Mouse (Mus musculus): Measurements from ENCODE around the gene Bcl7b. TPM values are rescaled to one million over a fixed set of nuclear protein-coding genes. Genes with fewer than 3 reads are reported as not detected.

The Bcl7b gene
- total and polyA plus RNA-seq, 2 experiments from 2014 or later = 18.5 to 32.5 TPM

- H3K4me1 ChIP-seq (ENCODE audit: insufficient read depth, low read length) = no peaks in the 10 kb centered on the region
- peak; percentile 32 for ATAC-seq
- DNase-seq (ENCODE audit: low spot score) = peak; percentile 37
- no peaks in the 10 kb centered on the region for H3K9me3 ChIP-seq (ENCODE audit: low read length)
- H3K9ac ChIP-seq (replicated peaks; ENCODE audit: low read length) = no peak overlapping the region
- no peak overlapping the region for H3K4me3 ChIP-seq (ENCODE audit: low read length)
- H3K36me3 ChIP-seq (ENCODE audit: insufficient read depth, low read length) = peaks cover 55% of the 10 kb centered on the region
- H3K27ac ChIP-seq = 0 out of 2 replicates have a peak overlapping the region, but pooled peaks have one; percentile 51
- WGBS = 78% methylated on average over 4 of the region's 4 CpGs
- TF ChIP-seq CTCF (IDR thresholded peaks at IDR 0.05; ENCODE audit: low read depth) = no peak
- H3K4me2 ChIP-seq (ENCODE audit: low read depth, low read length) = no peak overlapping the region
- H3K27me3 ChIP-seq (ENCODE audit: insufficient read depth, low read length) = no peaks in the 10 kb centered on the region
These were observed 10.9 kb downstream of the Bcl7b start for GRCm38 (mm10) chr5:135178996-135179395.

GRCm38 (mm10) chr5:135179616-135180015 is 11.5 kb downstream of the Bcl7b start:
- ATAC-seq (no peak), DNase-seq (ENCODE audit: low spot score) (no peak)
- H3K9me3 ChIP-seq (ENCODE audit: low read length) = no peaks in the 10 kb centered on the region
- no peak overlapping the region for H3K4me3 ChIP-seq (ENCODE audit: low read length)
- H3K36me3 ChIP-seq (ENCODE audit: insufficient read depth, low read length) = peaks cover 52% of the 10 kb centered on the region
- no peak for TF ChIP-seq CTCF (IDR thresholded peaks at IDR 0.05; ENCODE audit: low read depth)
- H3K27me3 ChIP-seq (ENCODE audit: insufficient read depth, low read length) = no peaks in the 10 kb centered on the region
- H3K9ac ChIP-seq (replicated peaks; ENCODE audit: low read length) = no peak overlapping the region
- 95% methylated on average over 6 of the region's 7 CpGs for WGBS
- no peak overlapping the region for H3K27ac ChIP-seq
- H3K4me2 ChIP-seq (ENCODE audit: low read depth, low read length) = no peak overlapping the region
- H3K4me1 ChIP-seq (ENCODE audit: insufficient read depth, low read length) = no peaks in the 10 kb centered on the region

GRCm38 (mm10) chr5:135180796-135181195 is 12.7 kb downstream of the Bcl7b start:
- 94% methylated on average over 14 of the region's 14 CpGs for WGBS
- Histone ChIP-seq H3K4me2 (ENCODE audit: low read depth, low read length) (no peak overlapping the region), H3K4me3 (ENCODE audit: low read length) (no peak overlapping the region), H3K27ac (no peak overlapping the region), H3K4me1 (ENCODE audit: insufficient read depth, low read length) (no peaks in the 10 kb centered on the region), H3K9me3 (ENCODE audit: low read length) (no peaks in the 10 kb centered on the region), H3K36me3 (ENCODE audit: insufficient read depth, low read length) (peaks cover 50% of the 10 kb centered on the region), H3K9ac (replicated peaks; ENCODE audit: low read length) (no peak overlapping the region), H3K27me3 (ENCODE audit: insufficient read depth, low read length) (no peaks in the 10 kb centered on the region)
- TF ChIP-seq CTCF (IDR thresholded peaks at IDR 0.05; ENCODE audit: low read depth) = no peak
- no peak for ATAC-seq
- DNase-seq (ENCODE audit: low spot score) = no peak

GRCm38 (mm10) chr5:135181776-135182175 is 13.7 kb downstream of the Bcl7b start:
- ATAC-seq = no peak
- DNase-seq (ENCODE audit: low spot score) = no peak
- 63% methylated on average over 6 of the region's 6 CpGs for WGBS
- Histone ChIP-seq H3K36me3 (ENCODE audit: insufficient read depth, low read length) (peaks cover 47% of the 10 kb centered on the region), H3K4me2 (ENCODE audit: low read depth, low read length) (no peak overlapping the region), H3K4me1 (ENCODE audit: insufficient read depth, low read length) (no peaks in the 10 kb centered on the region), H3K4me3 (ENCODE audit: low read length) (no peak overlapping the region), H3K9ac (replicated peaks; ENCODE audit: low read length) (no peak overlapping the region), H3K9me3 (ENCODE audit: low read length) (no peaks in the 10 kb centered on the region), H3K27ac (no peak overlapping the region), H3K27me3 (ENCODE audit: insufficient read depth, low read length) (no peaks in the 10 kb centered on the region)
- no peak for TF ChIP-seq CTCF (IDR thresholded peaks at IDR 0.05; ENCODE audit: low read depth)

- Histone ChIP-seq H3K4me1 (ENCODE audit: insufficient read depth, low read length) (no peaks in the 10 kb centered on the region), H3K36me3 (ENCODE audit: insufficient read depth, low read length) (peaks cover 36% of the 10 kb centered on the region), H3K4me2 (ENCODE audit: low read depth, low read length) (no peak overlapping the region), H3K27me3 (ENCODE audit: insufficient read depth, low read length) (no peaks in the 10 kb centered on the region), H3K9ac (replicated peaks; ENCODE audit: low read length) (no peak overlapping the region), H3K27ac (peak overlapping the region; percentile 20; the same call in 1 of the 2 replicates), H3K4me3 (ENCODE audit: low read length) (no peak overlapping the region), H3K9me3 (ENCODE audit: low read length) (no peaks in the 10 kb centered on the region)
- TF ChIP-seq CTCF (IDR thresholded peaks at IDR 0.05; ENCODE audit: low read depth) = no peak
- 57% methylated on average over 8 of the region's 8 CpGs for WGBS
- no peak for DNase-seq (ENCODE audit: low spot score)
- no peak for ATAC-seq
These were observed 15.2 kb downstream of the Bcl7b start for GRCm38 (mm10) chr5:135183131-135183861.

GRCm38 (mm10) chr5:135185016-135185415 is 16.9 kb downstream of the Bcl7b start:
- Histone ChIP-seq H3K27me3 (ENCODE audit: insufficient read depth, low read length) (no peaks in the 10 kb centered on the region), H3K36me3 (ENCODE audit: insufficient read depth, low read length) (peaks cover 24% of the 10 kb centered on the region), H3K4me3 (ENCODE audit: low read length) (no peak overlapping the region), H3K9ac (replicated peaks; ENCODE audit: low read length) (no peak overlapping the region), H3K4me1 (ENCODE audit: insufficient read depth, low read length) (peaks cover 16% of the 10 kb centered on the region), H3K27ac (no peak overlapping the region), H3K4me2 (ENCODE audit: low read depth, low read length) (no peak overlapping the region), H3K9me3 (ENCODE audit: low read length) (no peaks in the 10 kb centered on the region)
- 96% methylated on average over 3 of the region's 3 CpGs for WGBS
- TF ChIP-seq CTCF (IDR thresholded peaks at IDR 0.05; ENCODE audit: low read depth) = no peak
- DNase-seq (ENCODE audit: low spot score) (no peak), ATAC-seq (no peak)

- Histone ChIP-seq H3K9ac (replicated peaks; ENCODE audit: low read length) (no peak overlapping the region), H3K9me3 (ENCODE audit: low read length) (no peaks in the 10 kb centered on the region), H3K27ac (no peak overlapping the region), H3K4me3 (ENCODE audit: low read length) (no peak overlapping the region), H3K4me1 (ENCODE audit: insufficient read depth, low read length) (peaks cover 17% of the 10 kb centered on the region), H3K36me3 (ENCODE audit: insufficient read depth, low read length) (peaks cover 19% of the 10 kb centered on the region), H3K4me2 (ENCODE audit: low read depth, low read length) (no peak overlapping the region), H3K27me3 (ENCODE audit: insufficient read depth, low read length) (no peaks in the 10 kb centered on the region)
- peak; percentile 33 for TF ChIP-seq CTCF (IDR thresholded peaks at IDR 0.05; ENCODE audit: low read depth)
- DNase-seq (ENCODE audit: low spot score) = peak; percentile 33
- no peak for ATAC-seq
- 28% methylated on average over 3 of the region's 3 CpGs for WGBS
These were observed 17.5 kb downstream of the Bcl7b start for GRCm38 (mm10) chr5:135185596-135185995.
